Mouse (Mus musculus): Measurements from ENCODE around the gene Tchhl1. TPM values are rescaled to one million over a fixed set of nuclear protein-coding genes. Genes with fewer than 3 reads are reported as not detected.
"Not testable (repeated sequence)": the region's sequence is repeated elsewhere in the genome, so short reads cannot be mapped to it uniquely, and the experiment has no call there.

The Tchhl1 gene
- polyA plus RNA-seq, 1 experiment from 2014 or later, result not detected

DNA sequence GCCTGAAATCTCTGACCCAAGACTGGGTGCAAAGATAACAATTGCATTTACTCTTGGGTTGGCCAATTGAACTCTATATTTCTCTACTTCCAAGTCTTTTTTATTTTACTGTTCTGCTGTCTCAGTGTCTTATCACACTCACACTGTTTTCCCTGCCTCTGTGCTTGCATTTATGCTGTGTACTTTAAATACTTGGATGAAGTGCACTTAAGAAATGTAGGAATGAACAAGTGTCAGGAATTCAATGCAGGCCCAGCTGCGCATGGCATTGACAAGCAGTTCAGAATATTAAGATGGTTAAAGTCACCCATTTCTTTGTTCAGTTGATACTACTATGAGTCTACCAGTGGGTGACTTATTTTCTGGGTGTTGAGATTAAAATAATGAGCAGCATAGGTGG is 11.5 kb downstream of the Tchhl1 start:
- H3K4me1 ChIP-seq, result peaks cover 4% of the 10 kb centered on the region; the same call in 1 of the 2 replicates
- no peak for DNase-seq (ENCODE audit: low spot score)

GRCm38 (mm10) chr3:93481982-93482616 is 13.5 kb downstream of the Tchhl1 start:
- Histone ChIP-seq H3K36me3 (no peaks in the 10 kb centered on the region), H3K27ac (no peak overlapping the region), H3K4me3 (no peak overlapping the region), H3K27me3 (ENCODE audit: low read depth, poor library complexity, severe bottlenecking) (no peaks in the 10 kb centered on the region), H3K4me1 (peaks cover 4% of the 10 kb centered on the region; the same call in 1 of the 2 replicates), H3K9me3 (replicated peaks) (no peaks in the 10 kb centered on the region)
- 61% methylated on average over 2 of the region's 2 CpGs for WGBS
- no peak for DNase-seq (ENCODE audit: low spot score)

More for the DNA sequence above, 11.5 kb downstream of the Tchhl1 start:
- H3K9me3 ChIP-seq (replicated peaks), result no peaks in the 10 kb centered on the region
- no peak overlapping the region for H3K27ac ChIP-seq
- no peak overlapping the region for H3K4me3 ChIP-seq
- H3K27me3 ChIP-seq (ENCODE audit: low read depth, poor library complexity, severe bottlenecking), result no peaks in the 10 kb centered on the region
- no peaks in the 10 kb centered on the region for H3K36me3 ChIP-seq
- whole genome bisulfite sequencing, result 96% methylated on average over 1 of the region's 1 CpGs

DNA sequence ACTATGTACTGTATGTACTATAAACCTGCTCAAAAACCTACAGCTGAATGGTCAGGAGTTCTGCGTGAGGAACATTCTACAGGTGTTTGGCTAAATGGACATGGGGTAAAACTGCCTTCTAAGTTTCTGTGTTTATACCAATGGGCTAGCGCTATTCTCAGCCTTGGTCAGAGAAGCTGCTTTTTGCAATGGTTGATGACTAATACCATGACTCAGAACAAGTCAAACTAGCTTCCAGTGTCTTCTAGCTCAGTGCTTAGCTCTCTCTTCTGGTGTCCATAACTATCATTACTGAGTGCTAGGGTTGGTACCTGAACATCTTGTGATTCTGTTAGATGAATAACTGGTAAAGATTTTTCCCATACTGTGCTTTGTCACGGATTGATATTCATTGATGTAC is 17.1 kb downstream of the Tchhl1 start:
- no peak overlapping the region for H3K4me3 ChIP-seq
- H3K4me1 ChIP-seq, result peaks cover 4% of the 10 kb centered on the region; the same call in 1 of the 2 replicates
- 93% methylated on average over 3 of the region's 3 CpGs for WGBS
- no peaks in the 10 kb centered on the region for H3K27me3 ChIP-seq (ENCODE audit: low read depth, poor library complexity, severe bottlenecking)
- H3K9me3 ChIP-seq (replicated peaks), result no peaks in the 10 kb centered on the region
- H3K36me3 ChIP-seq, result no peaks in the 10 kb centered on the region
- DNase-seq (ENCODE audit: low spot score), result no peak
- H3K27ac ChIP-seq, result no peak overlapping the region

DNA sequence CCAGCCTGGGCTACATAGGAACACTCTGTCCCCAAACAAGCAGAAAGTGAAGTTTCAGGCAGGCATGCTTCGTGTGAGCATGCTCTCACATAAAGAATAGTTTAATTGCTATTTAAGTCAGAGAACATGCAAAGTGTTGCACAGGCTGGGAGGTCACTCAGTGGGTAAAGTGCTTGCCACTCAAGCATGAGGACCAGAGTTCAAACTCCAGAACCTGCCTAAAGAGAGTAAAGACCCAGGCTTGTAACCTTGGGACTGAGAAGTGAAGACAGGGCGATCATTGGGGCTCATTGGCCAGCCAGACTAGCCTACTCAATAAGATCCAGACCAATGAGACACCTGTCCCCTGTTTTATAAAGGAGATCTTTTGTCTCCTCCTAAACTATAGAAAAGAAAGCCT is 20.0 kb downstream of the Tchhl1 start:
- 94% methylated on average over 2 of the region's 2 CpGs for WGBS
- DNase-seq (ENCODE audit: low spot score), result no peak
- Histone ChIP-seq H3K4me1 (no peaks in the 10 kb centered on the region), H3K27me3 (ENCODE audit: low read depth, poor library complexity, severe bottlenecking) (no peaks in the 10 kb centered on the region), H3K4me3 (no peak overlapping the region), H3K27ac (no peak overlapping the region), H3K9me3 (replicated peaks) (no peaks in the 10 kb centered on the region), H3K36me3 (no peaks in the 10 kb centered on the region)

GRCm38 (mm10) chr3:93492176-93492575 is 23.6 kb downstream of the Tchhl1 start:
- no peak overlapping the region for H3K4me3 ChIP-seq
- 78% methylated on average over 3 of the region's 3 CpGs for WGBS
- no peak overlapping the region for H3K27ac ChIP-seq
- no peaks in the 10 kb centered on the region for H3K4me1 ChIP-seq
- no peak for DNase-seq (ENCODE audit: low spot score)
- no peaks in the 10 kb centered on the region for H3K27me3 ChIP-seq (ENCODE audit: low read depth, poor library complexity, severe bottlenecking)
- H3K36me3 ChIP-seq, result no peaks in the 10 kb centered on the region
- H3K9me3 ChIP-seq (replicated peaks), result no peaks in the 10 kb centered on the region

DNA sequence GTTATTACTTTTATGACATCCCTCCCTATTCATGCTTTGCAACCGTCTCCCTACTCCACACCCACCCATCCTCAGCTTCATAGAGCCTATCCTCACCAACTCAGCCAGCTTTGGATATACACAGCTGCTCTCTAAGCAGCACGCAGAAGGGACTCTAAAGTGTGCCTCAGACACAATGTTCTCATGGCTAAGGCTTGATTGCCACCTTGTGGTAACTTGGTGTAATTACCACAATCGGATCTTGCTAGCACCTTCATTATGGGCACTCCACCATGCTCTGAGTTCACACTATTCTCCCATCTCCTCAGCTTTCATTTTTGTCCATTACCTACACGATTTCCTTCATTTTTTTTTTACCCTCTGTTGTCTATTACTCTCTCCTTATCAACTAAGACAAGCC is 25.4 kb downstream of the Tchhl1 start:
- DNase-seq (ENCODE audit: low spot score), result peak; percentile 36
- no peaks in the 10 kb centered on the region for H3K36me3 ChIP-seq
- H3K9me3 ChIP-seq (replicated peaks), result no peaks in the 10 kb centered on the region
- WGBS, result 2% methylated on average over 4 of the region's 4 CpGs
- no peak overlapping the region for H3K27ac ChIP-seq
- H3K4me3 ChIP-seq, result no peak overlapping the region
- H3K4me1 ChIP-seq, result no peaks in the 10 kb centered on the region
- no peaks in the 10 kb centered on the region for H3K27me3 ChIP-seq (ENCODE audit: low read depth, poor library complexity, severe bottlenecking)

DNA sequence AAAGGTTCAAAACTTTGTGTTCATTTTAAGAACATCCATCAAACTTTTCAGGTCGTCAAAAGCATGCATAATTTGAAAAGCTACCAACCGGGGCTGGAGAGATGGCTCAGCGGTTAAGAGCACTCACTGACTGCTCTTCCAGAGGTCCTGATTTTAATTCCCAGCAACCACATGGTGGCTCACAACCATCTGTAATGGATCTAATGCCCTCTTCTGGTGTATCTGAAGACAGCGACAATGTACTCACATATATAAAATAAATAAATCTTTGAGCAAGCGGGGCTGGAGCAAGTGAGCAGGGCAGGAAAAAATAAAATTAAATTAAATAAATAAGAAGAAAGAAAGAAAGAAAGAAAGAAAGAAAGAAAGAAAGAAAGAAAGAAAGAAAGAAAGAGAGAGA is 26.2 kb downstream of the Tchhl1 start:
- DNase-seq (ENCODE audit: low spot score); H3K36me3 ChIP-seq; H3K27me3 ChIP-seq (ENCODE audit: low read depth, poor library complexity, severe bottlenecking); H3K4me3 ChIP-seq; H3K9me3 ChIP-seq (replicated peaks); H3K4me1 ChIP-seq; H3K27ac ChIP-seq: not testable (repeated sequence)
- 28% methylated on average over 5 of the region's 5 CpGs for WGBS

DNA sequence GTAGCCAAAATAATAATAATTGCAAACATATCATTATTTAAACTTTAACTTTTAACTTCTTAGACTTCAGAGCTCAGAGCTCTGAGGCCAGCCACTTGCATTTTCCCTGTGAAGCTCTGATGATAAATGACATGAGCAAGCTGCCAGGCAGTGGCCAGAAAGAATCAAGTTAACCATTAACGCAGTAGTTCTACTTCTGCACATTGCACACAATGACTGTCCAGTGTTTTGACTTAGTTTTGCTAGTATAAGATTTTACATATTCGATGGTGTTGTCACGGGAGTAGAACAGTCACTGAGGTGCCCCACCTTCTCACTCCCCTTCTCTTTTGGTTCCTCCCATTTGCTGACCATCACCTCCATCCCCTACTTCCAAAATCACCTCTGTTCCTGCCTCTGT is 28.6 kb downstream of the Tchhl1 start:
- Histone ChIP-seq H3K36me3 (no peaks in the 10 kb centered on the region), H3K27ac (no peak overlapping the region), H3K4me1 (no peaks in the 10 kb centered on the region), H3K9me3 (replicated peaks) (no peaks in the 10 kb centered on the region), H3K27me3 (ENCODE audit: low read depth, poor library complexity, severe bottlenecking) (no peaks in the 10 kb centered on the region), H3K4me3 (no peak overlapping the region)
- 82% methylated on average over 3 of the region's 3 CpGs for WGBS
- DNase-seq (ENCODE audit: low spot score), result no peak

DNA sequence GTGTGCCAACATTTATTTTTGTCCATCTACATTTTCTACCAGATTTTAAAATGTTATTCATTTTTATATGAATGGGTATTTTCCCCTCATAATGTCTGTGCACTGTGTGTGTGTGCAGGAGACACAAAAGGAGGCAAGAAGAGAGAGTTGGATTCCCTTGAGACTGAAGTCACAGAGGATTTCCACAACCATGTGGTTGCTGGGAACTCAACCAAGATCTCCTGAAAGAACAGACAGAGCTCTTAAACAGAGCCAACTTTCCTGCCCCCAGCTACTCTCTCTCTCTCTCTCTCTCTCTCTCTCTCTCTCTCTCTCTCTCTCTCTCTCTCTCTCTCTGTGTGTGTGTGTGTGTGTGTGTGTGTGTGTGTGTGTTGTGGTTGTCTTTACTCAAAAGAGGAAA is 30.6 kb downstream of the Tchhl1 start:
- H3K4me3 ChIP-seq, result no peak overlapping the region
- H3K27me3 ChIP-seq (ENCODE audit: low read depth, poor library complexity, severe bottlenecking), result no peaks in the 10 kb centered on the region
- DNase-seq (ENCODE audit: low spot score), result no peak
- no peaks in the 10 kb centered on the region for H3K36me3 ChIP-seq
- H3K27ac ChIP-seq, result no peak overlapping the region
- H3K9me3 ChIP-seq (replicated peaks), result no peaks in the 10 kb centered on the region
- no peaks in the 10 kb centered on the region for H3K4me1 ChIP-seq

GRCm38 (mm10) chr3:93504536-93505189 is 36.1 kb downstream of the Tchhl1 start:
- DNase-seq (ENCODE audit: low spot score), result no peak
- H3K4me3 ChIP-seq, result no peak overlapping the region
- no peaks in the 10 kb centered on the region for H3K4me1 ChIP-seq
- no peaks in the 10 kb centered on the region for H3K27me3 ChIP-seq (ENCODE audit: low read depth, poor library complexity, severe bottlenecking)
- H3K9me3 ChIP-seq (replicated peaks), result no peaks in the 10 kb centered on the region
- H3K27ac ChIP-seq, result no peak overlapping the region
- H3K36me3 ChIP-seq, result no peaks in the 10 kb centered on the region
- WGBS, result 86% methylated on average over 7 of the region's 7 CpGs

- WGBS, result 41% methylated on average over 30 of the region's 30 CpGs
- no peak for DNase-seq (ENCODE audit: low spot score)
- Histone ChIP-seq H3K9me3 (replicated peaks) (no peaks in the 10 kb centered on the region), H3K36me3 (no peaks in the 10 kb centered on the region), H3K27me3 (ENCODE audit: low read depth, poor library complexity, severe bottlenecking) (no peaks in the 10 kb centered on the region), H3K4me1 (no peaks in the 10 kb centered on the region), H3K4me3 (peak overlapping the region; percentile 15; the same call in 1 of the 2 replicates), H3K27ac (no peak overlapping the region)
Measured at GRCm38 (mm10) chr3:93505960-93506863, 37.7 kb downstream of the Tchhl1 start.

GRCm38 (mm10) chr3:93506881-93507325 is 38.3 kb downstream of the Tchhl1 start:
- no peak overlapping the region for H3K4me3 ChIP-seq
- 74% methylated on average over 5 of the region's 5 CpGs for WGBS
- no peaks in the 10 kb centered on the region for H3K36me3 ChIP-seq
- no peaks in the 10 kb centered on the region for H3K4me1 ChIP-seq
- H3K27ac ChIP-seq, result no peak overlapping the region
- DNase-seq (ENCODE audit: low spot score), result no peak
- H3K9me3 ChIP-seq (replicated peaks), result no peaks in the 10 kb centered on the region
- H3K27me3 ChIP-seq (ENCODE audit: low read depth, poor library complexity, severe bottlenecking), result no peaks in the 10 kb centered on the region

GRCm38 (mm10) chr3:93509301-93509700 is 40.7 kb downstream of the Tchhl1 start:
- no peaks in the 10 kb centered on the region for H3K36me3 ChIP-seq
- WGBS, result 77% methylated on average over 1 of the region's 1 CpGs
- no peak overlapping the region for H3K27ac ChIP-seq

More at GRCm38 (mm10) chr3:93509301-93509700, 40.7 kb downstream of the Tchhl1 start:
- Histone ChIP-seq H3K9me3 (replicated peaks) (no peaks in the 10 kb centered on the region), H3K4me1 (no peaks in the 10 kb centered on the region), H3K4me3 (no peak overlapping the region), H3K27me3 (ENCODE audit: low read depth, poor library complexity, severe bottlenecking) (no peaks in the 10 kb centered on the region)
- DNase-seq (ENCODE audit: low spot score), result no peak

Measured in limb, embryonic 10.5 days (tissue).